Mouse (Mus musculus) hindbrain, embryonic 16.5 days (tissue): ENCODE results near the gene Rsph1. TPM values are rescaled to one million over a fixed set of nuclear protein-coding genes. Genes with fewer than 3 reads are reported as not detected.

Experiments used
- ATAC-seq: fragments of 200-750 bp; cut with Nextera tagmentation; 2 replicates; pipeline ENCODE4 v1.8.0; 2017; ENCODE audit warnings: moderate TSS enrichment, moderate library complexity
- H3K27ac ChIP-seq: fragments of 300-500 bp; sonication (generic); 2 replicates; pipeline ENCODE4 v1.5.1; 2014; ENCODE audit warnings: low read depth, mild to moderate bottlenecking, control low read depth, low read length, moderate library complexity
- H3K27me3 ChIP-seq: fragments of 300-500 bp; sonication (generic); replicated peaks from 2 replicates; pipeline ENCODE4 v1.6.1; 2014; ENCODE audit warnings: low read length; ENCODE audit not compliant: control insufficient read depth, insufficient read depth
- H3K36me3 ChIP-seq: fragments of 300-500 bp; sonication (generic); 2 replicates; pipeline ENCODE4 v1.6.1; 2014; ENCODE audit warnings: mild to moderate bottlenecking, low read length, moderate library complexity, mixed read lengths; ENCODE audit not compliant: control insufficient read depth, insufficient read depth
- H3K4me1 ChIP-seq: fragments of 300-500 bp; sonication (generic); 2 replicates; pipeline ENCODE4 v1.6.1; 2014; ENCODE audit warnings: low read depth, low read length; ENCODE audit not compliant: control insufficient read depth, insufficient read depth
- H3K4me2 ChIP-seq: fragments of 300-500 bp; sonication (generic); 2 replicates; pipeline ENCODE4 v1.6.1; 2014; ENCODE audit warnings: mild to moderate bottlenecking, low read length, control low read depth, moderate library complexity
- H3K4me3 ChIP-seq: fragments of 300-500 bp; sonication (generic); 2 replicates; pipeline ENCODE4 v1.5.1; 2014; ENCODE audit warnings: mild to moderate bottlenecking, low read length, control low read depth, moderate library complexity
- H3K9ac ChIP-seq: fragments of 300-500 bp; sonication (generic); 2 replicates; pipeline ENCODE4 v1.6.1; 2014; ENCODE audit warnings: low read depth, mild to moderate bottlenecking, control low read depth, low read length, moderate library complexity
- H3K9me3 ChIP-seq: fragments of 300-500 bp; sonication (generic); 2 replicates; pipeline ENCODE4 v1.6.1; 2014; ENCODE audit warnings: mild to moderate bottlenecking, low read length, moderate library complexity; ENCODE audit not compliant: control insufficient read depth
- WGBS: fragments of 180-500 bp; shearing (Covaris S2); extraction: QIAGEN DNeasy Blood & Tissue Kit; methylation state at CpG from one replicate; pipeline ENCODE4 v1.1.7; 2014; 5-methylcytosine and 5-hydroxymethylcytosine counted together
- polyA plus RNA-seq: library from polyadenylated mRNA; unstranded; fragments of >200 nt; fragmentation: Nextera tagmentation; extraction: Ambion mirVana; gene quantifications from 2 replicates; pipeline ENCODE4 v1.2.1, GENCODE M21; 2015

The Rsph1 gene
- polyA plus RNA-seq, 1 experiment from 2014 or later: 8.8 TPM

GRCm38 (mm10) chr17:31317521-31318272 is 40.5 kb upstream of the Rsph1 start:
- no peak overlapping the region for H3K9ac ChIP-seq
- H3K9me3 ChIP-seq: no peaks in the 10 kb centered on the region
- no peak overlapping the region for H3K4me3 ChIP-seq
- peaks cover 6% of the 10 kb centered on the region; the same call in 1 of the 2 replicates for H3K4me1 ChIP-seq
- H3K27me3 ChIP-seq: no peaks in the 10 kb centered on the region
- H3K36me3 ChIP-seq: peaks cover 5% of the 10 kb centered on the region; the same call in 1 of the 2 replicates
- no peak overlapping the region for H3K4me2 ChIP-seq
- no peak for ATAC-seq
- 39% methylated on average over 22 of the region's 22 CpGs for WGBS
- no peak overlapping the region for H3K27ac ChIP-seq

- peaks cover 3% of the 10 kb centered on the region; the same call in 1 of the 2 replicates for H3K36me3 ChIP-seq
- WGBS: 91% methylated on average over 3 of the region's 3 CpGs
Observed at GRCm38 (mm10) chr17:31316998-31317397, 39.8 kb upstream of the Rsph1 start.

DNA sequence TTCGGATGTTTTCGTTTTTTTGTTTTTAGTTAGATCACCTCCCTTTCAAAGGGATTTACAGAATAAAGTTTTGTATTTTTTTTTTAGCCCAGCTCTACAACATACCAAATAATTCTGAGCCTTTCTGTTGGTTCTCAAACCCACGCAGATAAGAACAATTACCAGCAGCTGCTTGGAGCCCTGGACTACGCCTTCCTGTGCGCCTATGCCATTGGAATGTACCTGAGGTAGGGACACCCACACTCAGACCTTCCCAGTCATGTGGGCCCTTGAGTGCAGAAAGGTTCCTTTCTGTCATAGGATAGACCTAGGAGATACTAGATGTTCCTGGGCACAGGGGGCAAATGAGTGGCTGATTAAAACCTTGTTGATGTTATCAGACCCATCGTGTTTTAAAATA is 38.8 kb upstream of the Rsph1 start:
- 80% methylated on average over 6 of the region's 6 CpGs for WGBS
- H3K9me3 ChIP-seq: no peaks in the 10 kb centered on the region

More at GRCm38 (mm10) chr17:31316998-31317397, 39.8 kb upstream of the Rsph1 start:
- ATAC-seq: no peak
- Histone ChIP-seq H3K4me2 (no peak overlapping the region), H3K27me3 (no peaks in the 10 kb centered on the region), H3K4me1 (peaks cover 6% of the 10 kb centered on the region; the same call in 1 of the 2 replicates), H3K9me3 (no peaks in the 10 kb centered on the region), H3K9ac (no peak overlapping the region), H3K27ac (no peak overlapping the region), H3K4me3 (no peak overlapping the region)

GRCm38 (mm10) chr17:31315046-31315792 is 38.0 kb upstream of the Rsph1 start:
- Histone ChIP-seq H3K27me3 (no peaks in the 10 kb centered on the region), H3K4me1 (peaks cover 6% of the 10 kb centered on the region; the same call in 1 of the 2 replicates), H3K27ac (0 out of 2 replicates have a peak overlapping the region, but pooled peaks have one; percentile 44), H3K36me3 (peaks cover 3% of the 10 kb centered on the region; the same call in 1 of the 2 replicates), H3K4me2 (no peak overlapping the region), H3K9ac (no peak overlapping the region), H3K9me3 (no peaks in the 10 kb centered on the region), H3K4me3 (no peak overlapping the region)
- WGBS: 16% methylated on average over 13 of the region's 13 CpGs
- peak; percentile 80 for ATAC-seq

More for the DNA sequence above, 38.8 kb upstream of the Rsph1 start:
- Histone ChIP-seq H3K4me2 (no peak overlapping the region), H3K9ac (no peak overlapping the region), H3K36me3 (peaks cover 3% of the 10 kb centered on the region; the same call in 1 of the 2 replicates), H3K4me3 (no peak overlapping the region), H3K27ac (no peak overlapping the region), H3K27me3 (no peaks in the 10 kb centered on the region), H3K4me1 (peaks cover 6% of the 10 kb centered on the region; the same call in 1 of the 2 replicates)
- no peak for ATAC-seq

DNA sequence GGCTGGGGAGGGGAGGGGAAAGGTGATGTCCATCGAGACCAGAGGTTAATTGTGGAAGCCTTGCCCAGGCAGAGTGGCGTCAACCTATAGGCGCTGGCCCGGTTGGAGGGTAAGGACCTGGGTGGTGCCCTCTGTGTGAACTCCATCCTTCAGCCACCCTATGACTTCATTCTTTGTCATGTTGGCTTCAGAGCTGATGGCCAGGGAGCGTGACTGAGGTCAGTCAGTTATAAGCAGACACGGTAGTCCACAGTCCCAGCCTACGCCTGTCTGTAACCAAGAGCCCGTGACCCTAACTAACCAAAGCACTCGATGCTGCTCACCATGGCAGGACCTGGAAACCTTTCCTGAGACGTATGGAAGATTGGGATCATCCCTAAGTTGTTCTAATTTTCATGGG is 35.5 kb upstream of the Rsph1 start:
- Histone ChIP-seq H3K27me3 (no peaks in the 10 kb centered on the region), H3K9me3 (no peaks in the 10 kb centered on the region), H3K36me3 (peaks cover 3% of the 10 kb centered on the region; the same call in 1 of the 2 replicates), H3K4me2 (no peak overlapping the region), H3K9ac (no peak overlapping the region), H3K4me1 (peaks cover 10% of the 10 kb centered on the region), H3K27ac (no peak overlapping the region), H3K4me3 (no peak overlapping the region)
- 65% methylated on average over 10 of the region's 10 CpGs for WGBS
- no peak for ATAC-seq

DNA sequence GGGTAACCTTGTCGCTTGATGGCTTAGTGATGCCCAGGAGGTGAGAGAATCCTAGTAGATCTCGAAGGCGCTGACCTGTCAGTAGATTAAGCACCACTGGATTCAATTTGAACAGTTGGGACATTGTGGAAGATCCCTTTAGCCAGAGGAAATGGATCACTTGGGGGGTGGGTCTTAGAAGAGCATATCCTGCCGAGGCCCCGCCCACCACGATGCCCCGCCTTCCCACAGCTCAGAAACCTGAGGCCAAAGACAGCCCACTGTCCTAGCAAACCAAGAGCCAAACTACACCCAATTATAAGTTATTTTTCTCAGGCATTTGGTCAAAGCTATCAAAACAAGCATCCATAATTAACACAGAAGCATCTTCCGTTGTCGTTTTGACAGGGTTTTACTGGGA is 33.9 kb upstream of the Rsph1 start:
- Histone ChIP-seq H3K4me2 (no peak overlapping the region), H3K4me3 (no peak overlapping the region), H3K4me1 (peaks cover 10% of the 10 kb centered on the region), H3K36me3 (no peaks in the 10 kb centered on the region; the same call in 1 of the 2 replicates), H3K9ac (no peak overlapping the region), H3K27me3 (no peaks in the 10 kb centered on the region), H3K9me3 (no peaks in the 10 kb centered on the region), H3K27ac (no peak overlapping the region)
- no peak for ATAC-seq
- WGBS: 81% methylated on average over 9 of the region's 9 CpGs

- Histone ChIP-seq H3K27me3 (no peaks in the 10 kb centered on the region), H3K4me3 (no peak overlapping the region), H3K9ac (no peak overlapping the region), H3K27ac (no peak overlapping the region), H3K9me3 (no peaks in the 10 kb centered on the region), H3K36me3 (no peaks in the 10 kb centered on the region; the same call in 1 of the 2 replicates), H3K4me2 (no peak overlapping the region), H3K4me1 (peaks cover 4% of the 10 kb centered on the region; the same call in 1 of the 2 replicates)
- 9% methylated on average over 6 of the region's 6 CpGs for WGBS
- ATAC-seq: peak; percentile 86
Observed at GRCm38 (mm10) chr17:31309281-31309793, 32.2 kb upstream of the Rsph1 start.

- Histone ChIP-seq H3K9me3 (no peaks in the 10 kb centered on the region), H3K4me3 (no peak overlapping the region), H3K27ac (no peak overlapping the region), H3K4me2 (no peak overlapping the region), H3K4me1 (peaks cover 4% of the 10 kb centered on the region; the same call in 1 of the 2 replicates), H3K27me3 (no peaks in the 10 kb centered on the region), H3K36me3 (no peaks in the 10 kb centered on the region; the same call in 1 of the 2 replicates), H3K9ac (no peak overlapping the region)
- 93% methylated on average over 7 of the region's 7 CpGs for WGBS
- ATAC-seq: no peak
Observed at GRCm38 (mm10) chr17:31308291-31308816, 31.2 kb upstream of the Rsph1 start.
